Mouse (Mus musculus) cortical plate, adult 2 months (tissue): ENCODE data around the gene Txnip. TPM values are rescaled to one million over a fixed set of nuclear protein-coding genes. Genes with fewer than 3 reads are reported as not detected.
"Not testable (repeated sequence)": the region's sequence is repeated elsewhere in the genome, so short reads cannot be mapped to it uniquely, and the experiment has no call there.

ENCODE experiments used
- H3K27ac ChIP-seq: fragments of 200-500 bp; 2 replicates; pipeline ENCODE4 v1.5.1; 2012; ENCODE audit warnings: low read length, control low read depth, inconsistent platforms; ENCODE audit not compliant: insufficient read depth
- H3K4me1 ChIP-seq: fragments of 200-500 bp; 2 replicates; pipeline ENCODE4 v1.6.1; 2011; ENCODE audit warnings: low read length; ENCODE audit not compliant: control insufficient read depth, insufficient read depth
- H3K4me3 ChIP-seq: fragments of 200-500 bp; 2 replicates; pipeline ENCODE4 v1.5.1; 2011; ENCODE audit warnings: mild to moderate bottlenecking, low read length, control low read depth; ENCODE audit not compliant: insufficient read depth
- CTCF ChIP-seq: fragments of 200-500 bp; IDR thresholded peaks from 2 replicates; pipeline ENCODE4 v1.5.1; 2011; ENCODE audit warnings: mild to moderate bottlenecking, control low read depth, low read length; ENCODE audit not compliant: insufficient read depth; ENCODE audit errors: extremely low read depth
- POLR2A ChIP-seq: fragments of 200-500 bp; IDR thresholded peaks from 2 replicates; pipeline ENCODE4 v1.6.1; 2011; ENCODE audit warnings: mild to moderate bottlenecking, low read length, control low read depth; ENCODE audit not compliant: insufficient read depth; ENCODE audit errors: extremely low read depth
- polyA plus RNA-seq: library from polyadenylated mRNA; depleted of rRNA; stranded (reverse); fragments of >200 nt; gene quantifications from 2 replicates; pipeline ENCODE4 v1.2.3, GENCODE M21; 2012

Txnip gene
- polyA plus RNA-seq, 1 experiment: 38.5 TPM

GRCm38 (mm10) chr3:96597435-96597891 lies 39.7 kb downstream of the Txnip start:
- H3K4me3 ChIP-seq: peak overlapping the region; percentile 69
- TF ChIP-seq CTCF (no peak), POLR2A (0 out of 2 replicates have a peak, but pooled peaks have one; percentile 33)
- peak overlapping the region; percentile 93 for H3K27ac ChIP-seq
- peaks cover 6% of the 10 kb centered on the region for H3K4me1 ChIP-seq

GRCm38 (mm10) chr3:96598156-96599068 lies 40.7 kb downstream of the Txnip start:
- Histone ChIP-seq H3K4me3 (peak overlapping the region; percentile 69), H3K27ac (peak overlapping the region; percentile 93), H3K4me1 (peaks cover 10% of the 10 kb centered on the region)
- TF ChIP-seq CTCF: no peak
- peak; percentile 56; the same call in 1 of the 2 replicates for TF ChIP-seq POLR2A

DNA sequence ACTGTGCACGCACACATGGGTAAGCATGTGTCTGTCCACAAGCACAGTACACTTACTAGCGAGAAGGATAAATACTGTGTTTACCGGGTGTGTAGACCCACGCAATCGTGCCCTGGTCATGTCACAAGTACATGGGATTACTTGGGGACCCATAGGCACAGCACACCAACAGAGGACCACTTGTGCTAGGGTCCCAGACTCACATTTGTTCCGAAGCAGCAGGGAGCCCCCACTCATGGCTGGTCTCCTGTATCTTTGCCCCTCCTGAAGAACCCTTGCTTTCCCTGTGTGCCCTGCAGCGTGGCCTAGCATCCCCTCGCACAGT lies 41.3 kb downstream of the Txnip start:
- Histone ChIP-seq H3K4me1 (peaks cover 13% of the 10 kb centered on the region), H3K27ac (no peak overlapping the region), H3K4me3 (peak overlapping the region; percentile 69; the same call in 1 of the 2 replicates)
- TF ChIP-seq CTCF (no peak), POLR2A (no peak)

DNA sequence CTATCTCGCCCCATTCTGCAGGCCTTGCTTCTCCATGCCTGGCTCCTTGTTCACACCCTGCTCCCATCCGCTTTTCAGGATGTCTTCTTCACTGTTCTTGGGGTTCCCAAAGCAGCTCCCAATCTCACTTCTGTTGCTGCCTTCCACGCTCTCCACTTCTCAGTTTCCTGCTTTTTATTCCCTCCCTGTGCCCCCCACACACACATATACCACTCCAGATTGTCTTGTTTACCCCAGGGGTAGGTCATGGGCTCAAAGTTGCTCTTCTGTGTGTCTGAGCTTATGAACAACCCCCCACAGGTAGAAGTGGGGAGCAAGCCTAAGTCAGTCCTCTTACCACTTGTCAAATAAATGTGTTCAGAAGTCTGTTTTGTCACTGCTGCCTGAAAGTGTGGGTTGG lies 41.7 kb downstream of the Txnip start:
- Histone ChIP-seq H3K4me1 (peaks cover 13% of the 10 kb centered on the region), H3K4me3 (peak overlapping the region; percentile 69; the same call in 1 of the 2 replicates), H3K27ac (no peak overlapping the region)
- TF ChIP-seq CTCF (no peak), POLR2A (no peak)

GRCm38 (mm10) chr3:96600639-96601250 lies 43.0 kb downstream of the Txnip start, which contains the start of gene Lix1l:
Gene Lix1l, plus strand, starts transcription at chr3:96601149.
- no peak for TF ChIP-seq CTCF
- TF ChIP-seq POLR2A: peak; percentile 63; the same call in 1 of the 2 replicates
- Histone ChIP-seq H3K4me1 (peaks cover 15% of the 10 kb centered on the region), H3K27ac (peak within 1 kb of the TSS; percentile 17)

GRCm38 (mm10) chr3:96601251-96601787 lies 43.6 kb downstream of the Txnip start:
- Histone ChIP-seq H3K4me3 (peak overlapping the region; percentile 61), H3K4me1 (peaks cover 15% of the 10 kb centered on the region), H3K27ac (peak overlapping the region; percentile 17)
- TF ChIP-seq POLR2A (peak; percentile 62; the same call in 1 of the 2 replicates), CTCF (no peak)

More at GRCm38 (mm10) chr3:96600639-96601250, 43.0 kb downstream of the Txnip start, which contains the start of gene Lix1l:
- peak within 1 kb of the TSS; percentile 61 for H3K4me3 ChIP-seq

DNA sequence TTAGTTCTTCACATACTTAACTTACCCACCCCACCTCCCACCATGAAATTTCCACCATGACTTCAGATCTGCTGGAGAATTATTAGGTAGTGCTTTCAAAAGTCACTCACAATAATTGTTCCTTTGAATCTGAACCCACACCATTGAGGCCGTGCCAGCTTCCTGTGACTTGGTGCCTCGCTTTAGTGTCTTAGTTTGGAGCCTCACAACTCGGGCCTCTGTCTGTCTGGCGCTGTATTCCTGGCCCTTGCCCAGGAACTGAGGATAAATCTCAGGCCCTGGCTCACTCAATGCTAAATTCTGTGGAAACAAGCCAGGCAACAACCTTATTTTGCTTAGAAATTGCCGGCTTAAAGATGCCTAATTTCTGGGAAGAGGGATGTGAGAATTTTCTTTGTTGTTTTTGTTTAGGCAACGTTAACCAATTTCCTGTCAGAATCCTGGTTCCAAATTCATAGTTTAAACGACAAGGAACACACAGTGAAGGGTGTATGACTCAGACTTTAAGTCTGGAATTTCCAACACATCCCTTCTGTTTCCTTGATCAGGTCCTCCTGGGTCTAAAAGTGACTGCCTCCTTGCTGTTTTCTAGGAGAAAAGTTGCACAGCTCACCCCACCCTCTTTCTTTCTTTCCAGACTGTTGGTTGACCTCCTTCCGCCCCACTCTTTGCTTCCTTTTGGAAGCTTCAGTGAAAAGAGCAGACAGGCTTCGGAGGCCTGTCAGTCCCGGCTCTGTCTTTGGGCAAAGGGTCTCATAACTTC lies 44.4 kb downstream of the Txnip start:
- TF ChIP-seq CTCF (no peak), POLR2A (no peak)
- H3K27ac ChIP-seq: peak overlapping the region; percentile 17
- H3K4me3 ChIP-seq: peak overlapping the region; percentile 61
- H3K4me1 ChIP-seq: peaks cover 15% of the 10 kb centered on the region

DNA sequence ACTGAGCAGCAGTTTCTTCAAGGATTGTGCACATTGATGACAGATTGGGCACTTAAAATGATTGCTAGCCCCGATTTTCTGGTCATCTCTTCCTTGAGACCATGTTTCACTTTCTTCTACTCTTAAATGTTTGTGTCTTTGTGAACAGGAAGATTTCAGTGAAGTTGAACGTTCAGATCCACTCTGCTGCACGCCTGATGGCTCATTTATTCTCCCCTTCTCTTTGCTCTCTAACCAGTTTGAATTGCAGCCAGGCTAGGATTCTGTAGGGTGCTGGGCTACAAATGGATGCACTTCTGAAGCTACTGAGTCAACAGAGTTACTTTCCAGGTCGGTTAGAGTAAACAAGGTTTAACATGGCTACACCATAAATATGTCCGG lies 44.9 kb downstream of the Txnip start:
- Histone ChIP-seq H3K27ac (no peak overlapping the region), H3K4me1 (peaks cover 15% of the 10 kb centered on the region), H3K4me3 (peak overlapping the region; percentile 61; the same call in 1 of the 2 replicates)
- TF ChIP-seq POLR2A (no peak), CTCF (no peak)

DNA sequence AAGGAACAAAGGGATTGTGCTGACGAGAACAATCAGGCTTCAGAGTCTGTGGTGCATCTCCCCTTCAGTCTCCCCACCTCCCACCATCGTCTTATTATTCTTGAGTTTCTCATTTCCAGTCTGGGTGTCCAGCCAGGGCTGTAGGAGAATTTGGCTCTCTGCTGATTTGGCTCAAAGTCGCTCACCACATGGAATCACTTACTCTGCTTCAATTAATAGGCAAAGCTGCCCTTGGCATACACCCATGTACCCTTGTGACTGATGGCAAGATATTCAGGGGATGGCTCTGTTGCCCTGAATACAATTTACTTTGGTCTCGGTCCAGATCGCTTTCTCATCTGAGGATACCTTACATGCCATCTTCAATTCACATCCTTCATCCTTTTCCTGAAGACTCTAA lies 45.6 kb downstream of the Txnip start:
- no peak overlapping the region for H3K27ac ChIP-seq
- H3K4me3 ChIP-seq: no peak overlapping the region
- TF ChIP-seq POLR2A (no peak), CTCF (no peak)
- H3K4me1 ChIP-seq: peaks cover 15% of the 10 kb centered on the region

GRCm38 (mm10) chr3:96606007-96606406 lies 48.2 kb downstream of the Txnip start:
- not testable (repeated sequence) for H3K27ac ChIP-seq

More at GRCm38 (mm10) chr3:96606007-96606406, 48.2 kb downstream of the Txnip start:
- not testable (repeated sequence) for H3K4me3 ChIP-seq
- H3K4me1 ChIP-seq: peaks cover 11% of the 10 kb centered on the region; the same call in 1 of the 2 replicates
